Mouse (Mus musculus) heart, postnatal 0 days (tissue): Measurements from ENCODE around the gene Itpa.

ENCODE experiments used
- CTCF ChIP-seq: IDR thresholded peaks from 2 replicates; pipeline ENCODE4 v1.5.1; 2016; ENCODE audit warnings: antibody characterized with exemption, control low read depth, low read depth
- EP300 ChIP-seq: IDR thresholded peaks from 2 replicates; pipeline ENCODE4 v1.6.1; 2016; ENCODE audit warnings: antibody characterized with exemption, low read depth

DNA sequence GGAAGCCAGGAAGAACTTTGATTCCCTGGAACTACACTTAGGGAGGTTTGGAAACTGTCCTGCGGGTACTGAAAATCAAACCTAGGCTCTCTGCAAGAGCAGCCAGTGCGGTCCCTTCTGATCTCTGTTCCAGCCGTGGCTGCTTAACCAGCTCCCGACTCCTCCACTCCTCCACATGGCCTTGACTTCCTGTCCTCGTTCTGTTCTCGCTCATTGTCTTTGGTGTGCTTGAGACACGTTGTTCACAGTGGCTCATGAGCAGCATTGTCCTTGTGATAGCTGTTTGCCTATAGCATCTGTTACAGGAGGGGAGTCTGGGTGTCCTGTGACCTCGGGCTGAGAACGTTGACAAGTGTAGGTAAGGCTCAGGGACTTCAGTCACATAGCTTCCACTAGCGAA lies 9.8 kb downstream of the Itpa start:
- no peak for TF ChIP-seq EP300
- no peak for TF ChIP-seq CTCF
